Mouse (Mus musculus) heart, adult 2 months (tissue): ENCODE measurements at regions not wholly inside any gene's neighbourhood (a gene's known extent, or its start where the extent isn't known, plus 50 kb on each side); places are given as distances from the start of the nearest gene placed in this dataset.

Source experiments
- DNase-seq, 2 experiments: peaks; one replicate each; pipeline ENCODE4 v3.0.0; 2021
- H3K27ac ChIP-seq: fragments of 200-600 bp; 2 replicates; pipeline ENCODE4 v1.8.1; 2022
- H3K27me3 ChIP-seq: fragments of 200-500 bp; 2 replicates; pipeline ENCODE4 v1.6.1; 2012; ENCODE audit warnings: mild to moderate bottlenecking, low read length, inconsistent platforms, mixed read lengths; ENCODE audit not compliant: control insufficient read depth, insufficient read depth
- H3K36me3 ChIP-seq: fragments of 200-500 bp; 2 replicates; pipeline ENCODE4 v1.6.1; 2012; ENCODE audit warnings: low read length, inconsistent platforms; ENCODE audit not compliant: control insufficient read depth, insufficient read depth
- H3K4me1 ChIP-seq: fragments of 200-500 bp; 2 replicates; pipeline ENCODE4 v1.6.1; 2011; ENCODE audit warnings: low read length; ENCODE audit not compliant: control insufficient read depth, insufficient read depth
- H3K4me3 ChIP-seq: fragments of 200-600 bp; 2 replicates; pipeline ENCODE4 v1.8.1; 2022
- H3K79me2 ChIP-seq: fragments of 200-500 bp; replicated peaks from 2 replicates; pipeline ENCODE4 v1.6.1; 2012; ENCODE audit warnings: mild to moderate bottlenecking, inconsistent platforms, low read length, moderate library complexity, mixed read lengths; ENCODE audit not compliant: control insufficient read depth, insufficient read depth
- H3K9ac ChIP-seq: fragments of 200-500 bp; 2 replicates; pipeline ENCODE4 v1.6.1; 2012; ENCODE audit warnings: low read depth, mild to moderate bottlenecking, control low read depth, inconsistent platforms, low read length, mixed read lengths
- CTCF ChIP-seq: fragments of 200-600 bp; IDR thresholded peaks from 2 replicates; pipeline ENCODE4 v1.8.1; 2022; ENCODE audit warnings: antibody characterized with exemption, mild to moderate bottlenecking, moderate library complexity
- EP300 ChIP-seq: fragments of 200-500 bp; IDR thresholded peaks from 2 replicates; pipeline ENCODE4 v1.6.1; 2011; ENCODE audit warnings: low read depth, low read length, control low read depth; ENCODE audit not compliant: insufficient read depth
- POLR2A ChIP-seq: fragments of 200-500 bp; IDR thresholded peaks from 2 replicates; pipeline ENCODE4 v1.6.1; 2011; ENCODE audit warnings: mild to moderate bottlenecking, low read depth, low read length, control low read depth; ENCODE audit not compliant: insufficient read depth
- WGBS: fragments of 180-500 bp; shearing (Covaris S2); methylation state at CpG from one replicate; pipeline ENCODE4 v1.1.7; 2018; 5-methylcytosine and 5-hydroxymethylcytosine counted together
- intact Hi-C: fragments of 180-260 bp; cut with DNase I; formaldehyde crosslinking; loops from one replicate; pipeline ENCODE4 v1.15.1; 2025

- H3K4me1 ChIP-seq: no peaks in the 10 kb centered on the region
- DNase-seq: no peak
- intact Hi-C loops: no loop called here
- no peak for TF ChIP-seq EP300
- no peak for TF ChIP-seq POLR2A
- TF ChIP-seq CTCF: no peak
- H3K4me3 ChIP-seq: no peak overlapping the region
- no peak overlapping the region for H3K9ac ChIP-seq
- no peaks in the 10 kb centered on the region for H3K79me2 ChIP-seq
- H3K27ac ChIP-seq: no peak overlapping the region
- H3K36me3 ChIP-seq: no peaks in the 10 kb centered on the region
- WGBS: 27% methylated on average over 7 of the region's 7 CpGs
- no peaks in the 10 kb centered on the region for H3K27me3 ChIP-seq
Observed at GRCm38 (mm10) chr3:106957162-106957895, 78.6 kb upstream of the Kcna3 start.

GRCm38 (mm10) chr3:106958194-106958593 lies 77.8 kb upstream of the Kcna3 start:
- TF ChIP-seq EP300 (no peak), POLR2A (no peak), CTCF (no peak)
- 59% methylated on average over 2 of the region's 2 CpGs for WGBS

GRCm38 (mm10) chr3:106960596-106960995 lies 75.4 kb upstream of the Kcna3 start:
- DNase-seq: no peak
- no peak for TF ChIP-seq CTCF
- no peak for TF ChIP-seq EP300
- TF ChIP-seq POLR2A: no peak
- no peak overlapping the region for H3K4me3 ChIP-seq
- intact Hi-C loops: no loop called here
- no peak overlapping the region for H3K9ac ChIP-seq
- no peaks in the 10 kb centered on the region for H3K36me3 ChIP-seq
- no peaks in the 10 kb centered on the region for H3K27me3 ChIP-seq
- H3K79me2 ChIP-seq: no peaks in the 10 kb centered on the region
- H3K27ac ChIP-seq: no peak overlapping the region
- 46% methylated on average over 1 of the region's 1 CpGs for WGBS
- H3K4me1 ChIP-seq: no peaks in the 10 kb centered on the region

More at GRCm38 (mm10) chr3:106958194-106958593, 77.8 kb upstream of the Kcna3 start:
- no peak for DNase-seq
- Histone ChIP-seq H3K36me3 (no peaks in the 10 kb centered on the region), H3K27me3 (no peaks in the 10 kb centered on the region), H3K79me2 (no peaks in the 10 kb centered on the region), H3K9ac (no peak overlapping the region), H3K27ac (no peak overlapping the region), H3K4me3 (no peak overlapping the region), H3K4me1 (no peaks in the 10 kb centered on the region)
- intact Hi-C loops: no loop called here

- Histone ChIP-seq H3K36me3 (no peaks in the 10 kb centered on the region), H3K4me1 (no peaks in the 10 kb centered on the region), H3K79me2 (no peaks in the 10 kb centered on the region), H3K27me3 (no peaks in the 10 kb centered on the region), H3K9ac (no peak overlapping the region), H3K27ac (no peak overlapping the region), H3K4me3 (no peak overlapping the region)
- DNase-seq: no peak
- intact Hi-C loops: no loop called here
- 31% methylated on average over 2 of the region's 2 CpGs for WGBS
- no peak for TF ChIP-seq EP300
- TF ChIP-seq POLR2A: no peak
- TF ChIP-seq CTCF: no peak
Observed at GRCm38 (mm10) chr3:106962466-106962865, 73.5 kb upstream of the Kcna3 start.

GRCm38 (mm10) chr3:106966198-106966597 lies 69.8 kb upstream of the Kcna3 start:
- Histone ChIP-seq H3K9ac (no peak overlapping the region), H3K36me3 (no peaks in the 10 kb centered on the region), H3K4me1 (no peaks in the 10 kb centered on the region), H3K27ac (no peak overlapping the region), H3K79me2 (no peaks in the 10 kb centered on the region), H3K4me3 (no peak overlapping the region), H3K27me3 (no peaks in the 10 kb centered on the region)
- WGBS: 36% methylated on average over 2 of the region's 2 CpGs
- intact Hi-C loops: no loop called here
- DNase-seq: no peak
- no peak for TF ChIP-seq EP300
- TF ChIP-seq POLR2A: no peak
- TF ChIP-seq CTCF: no peak

- DNase-seq: no peak
- 77% methylated on average over 1 of the region's 1 CpGs for WGBS
- no peak overlapping the region for H3K27ac ChIP-seq
Observed at GRCm38 (mm10) chr3:106967479-106967878, 68.5 kb upstream of the Kcna3 start.

More at GRCm38 (mm10) chr3:106967479-106967878, 68.5 kb upstream of the Kcna3 start:
- no peaks in the 10 kb centered on the region for H3K79me2 ChIP-seq
- H3K4me3 ChIP-seq: no peak overlapping the region
- no peaks in the 10 kb centered on the region for H3K4me1 ChIP-seq
- intact Hi-C loops: no loop called here
- H3K36me3 ChIP-seq: no peaks in the 10 kb centered on the region
- TF ChIP-seq POLR2A (no peak), EP300 (no peak), CTCF (no peak)
- no peak overlapping the region for H3K9ac ChIP-seq
- no peaks in the 10 kb centered on the region for H3K27me3 ChIP-seq
